Mouse (Mus musculus): ENCODE results near the gene Psapl1.
"Not testable (repeated sequence)": the region's sequence is repeated elsewhere in the genome, so short reads cannot be mapped to it uniquely, and the experiment has no call there.

The Psapl1 gene

GRCm38 (mm10) chr5:36208803-36209202, 5.0 kb downstream of the Psapl1 start:
- no peak for DNase-seq

DNA sequence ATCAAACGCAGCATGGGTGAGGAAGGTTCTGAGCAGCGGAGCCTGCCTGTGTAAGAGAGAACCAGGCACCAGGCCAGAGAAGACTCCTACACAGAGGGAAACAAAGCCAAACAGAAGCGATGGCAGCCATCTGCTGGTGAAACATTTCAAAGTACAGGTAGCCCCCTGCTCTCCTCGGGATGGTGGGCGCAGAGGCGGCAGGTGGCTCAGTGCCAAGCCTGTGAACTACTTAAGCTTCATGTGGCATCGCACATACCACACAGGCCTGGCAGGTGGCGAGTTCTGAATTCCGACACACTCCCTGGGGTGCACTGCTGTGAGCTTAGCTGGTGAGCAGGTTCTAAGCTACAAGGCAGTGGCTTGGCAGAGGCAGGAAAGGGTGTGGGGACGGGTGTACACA, 9.5 kb downstream of the Psapl1 start:
- no peak for DNase-seq

GRCm38 (mm10) chr5:36220105-36220504, 16.3 kb downstream of the Psapl1 start:
- DNase-seq, result no peak

DNA sequence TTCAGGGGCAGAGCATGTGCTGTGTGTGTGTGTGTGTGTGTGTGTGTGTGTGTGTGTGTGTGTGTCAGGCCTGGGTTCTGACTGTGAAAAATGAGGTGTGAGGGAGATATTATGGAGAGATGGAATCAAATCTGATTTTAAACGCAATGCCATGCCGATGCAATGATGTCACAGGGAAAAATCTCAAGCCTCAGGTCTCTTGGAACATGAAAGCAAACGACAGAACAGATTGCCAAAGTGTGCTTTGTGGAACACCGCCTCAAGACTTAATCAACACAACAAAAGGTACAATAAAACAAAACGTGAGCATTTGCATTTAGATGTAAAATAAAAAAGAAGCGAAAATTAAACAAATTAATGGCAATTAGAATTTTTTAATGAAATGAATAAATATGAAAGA, 16.8 kb downstream of the Psapl1 start:
- no peak for DNase-seq

- peak; percentile 45 for DNase-seq
Measured at GRCm38 (mm10) chr5:36223787-36224186, 20.0 kb downstream of the Psapl1 start.

DNA sequence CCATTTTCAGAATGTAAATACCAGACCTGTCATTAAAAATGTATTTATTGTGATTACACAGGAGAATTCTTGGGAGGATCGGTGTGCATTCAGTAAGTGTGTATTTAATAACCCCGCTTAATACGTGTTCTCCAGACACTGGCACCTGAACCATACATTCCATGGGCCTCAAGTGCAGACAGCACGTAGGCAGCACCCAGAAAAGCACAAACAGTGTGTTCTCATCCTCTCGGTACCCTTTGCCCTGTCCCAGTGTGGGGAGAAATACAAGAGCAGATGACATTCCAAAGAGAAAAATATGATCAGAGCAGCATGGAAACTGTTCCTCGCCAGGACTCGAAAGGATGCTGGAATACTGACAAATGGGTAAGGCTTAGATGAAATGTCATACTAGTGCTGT, 22.0 kb downstream of the Psapl1 start:
- DNase-seq, result no peak

- DNase-seq, result no peak
Measured at GRCm38 (mm10) chr5:36226296-36226695, 22.5 kb downstream of the Psapl1 start.

GRCm38 (mm10) chr5:36228405-36229370, 24.9 kb downstream of the Psapl1 start:
- DNase-seq, result peak; percentile 13

- DNase-seq, result no peak
Measured at GRCm38 (mm10) chr5:36230301-36230780, 26.5 kb downstream of the Psapl1 start.

- not testable (repeated sequence) for DNase-seq
Measured at GRCm38 (mm10) chr5:36237526-36237925, 33.7 kb downstream of the Psapl1 start.

GRCm38 (mm10) chr5:36248022-36248421, 44.2 kb downstream of the Psapl1 start:
- no peak for DNase-seq

- no peak for DNase-seq
Measured at GRCm38 (mm10) chr5:36252746-36253504, 49.1 kb downstream of the Psapl1 start.

DNA sequence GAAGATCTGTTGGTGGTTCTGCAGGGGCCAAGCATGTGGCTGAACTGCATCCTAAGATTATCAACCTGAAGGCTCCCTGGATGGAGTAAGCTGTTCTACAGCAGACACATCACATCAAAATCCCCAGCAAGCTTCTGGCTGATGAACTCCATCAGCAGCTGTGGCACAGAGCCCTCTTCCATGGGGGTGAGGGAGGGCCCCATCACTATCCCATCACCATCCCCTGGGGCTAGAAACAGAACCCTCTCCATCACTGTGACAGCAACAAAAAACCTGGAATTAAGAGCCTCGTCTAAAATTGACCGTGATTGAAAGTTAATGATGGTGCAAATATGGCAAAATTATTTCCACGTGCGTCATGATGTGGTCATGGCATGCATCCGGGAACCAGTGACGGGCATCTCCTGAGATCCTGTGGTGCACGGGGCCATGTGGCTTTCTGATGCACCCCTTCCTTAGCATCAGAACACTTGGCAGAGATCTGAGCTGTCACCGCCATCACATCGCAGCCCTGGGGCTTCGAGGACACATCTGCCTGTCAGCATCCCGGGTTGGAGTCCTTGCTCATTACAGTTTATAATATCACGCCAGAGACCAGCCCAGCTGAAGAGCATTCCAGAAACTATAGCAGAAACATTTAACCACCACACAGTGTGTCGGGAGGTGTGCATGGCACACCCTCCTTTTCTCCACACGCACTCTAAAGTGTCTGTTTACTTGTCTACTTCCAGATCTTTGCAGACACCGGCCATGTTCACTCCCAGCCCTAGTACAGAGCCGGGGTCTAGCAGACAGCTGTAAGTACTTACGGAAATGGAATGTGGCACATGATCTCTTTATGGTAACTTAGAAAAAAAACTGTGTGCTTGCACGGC, 51.1 kb downstream of the Psapl1 start:
- DNase-seq, result no peak

Data from kidney, adult 9 months (tissue).